Comparison of ENCODE assay signal across 22 mouse cellular contexts in genomic region chr12:113313319-113313718, GRCm38 (mm10).
DNase-seq lines count a peak whose midpoint lies in the region; ATAC-seq and TF ChIP-seq lines count a peak whose summit lies in the region.
"Had no signal": no experiment of that assay in that cellular context is flagged by ENCODE, and none has a peak within 500 bp of the region (broad histone marks: within the 10 kb centered on the region; RNA-seq: fewer than 3 reads in every experiment).

No protein-coding gene starts in this region.

- no peaks in the 10 kb centered on the region for H3K27me3 ChIP-seq in kidney, postnatal 0 days (ENCODE audit: insufficient read depth, low read length)
- no peaks in the 10 kb centered on the region for H3K27me3 ChIP-seq in limb, embryonic 13.5 days
- no peaks in the 10 kb centered on the region for H3K27me3 ChIP-seq in limb, embryonic 10.5 days (ENCODE audit: low read depth, poor library complexity, severe bottlenecking)
- no peaks in the 10 kb centered on the region for H3K27me3 ChIP-seq in embryonic facial prominence, embryonic 10.5 days (replicated peaks; ENCODE audit: low read depth, poor library complexity, severe bottlenecking)
- H3K27me3 ChIP-seq in embryonic facial prominence, embryonic 14.5 days (replicated peaks; ENCODE audit: control insufficient read depth, insufficient read depth, low read length) = no peaks in the 10 kb centered on the region
- no peaks in the 10 kb centered on the region for H3K27me3 ChIP-seq in intestine, embryonic 16.5 days (replicated peaks; ENCODE audit: control insufficient read depth, insufficient read depth, low read length)
- H3K27me3 ChIP-seq: embryonic facial prominence, embryonic 13.5 days; forebrain, embryonic 13.5 days; hindbrain, embryonic 12.5 days had no signal

- H3K4me3 ChIP-seq in kidney, postnatal 0 days (replicated peaks; ENCODE audit: low read depth, low read length) = no peak overlapping the region
- H3K4me3 ChIP-seq in limb, embryonic 13.5 days = no peak overlapping the region
- H3K4me3 ChIP-seq in limb, embryonic 10.5 days = no peak overlapping the region
- H3K4me3 ChIP-seq in embryonic facial prominence, embryonic 10.5 days = no peak overlapping the region
- H3K4me3 ChIP-seq in embryonic facial prominence, embryonic 14.5 days (ENCODE audit: low read depth, low read length) = no peak overlapping the region
- no peak overlapping the region for H3K4me3 ChIP-seq in intestine, embryonic 16.5 days (ENCODE audit: low read length)
- H3K4me3 ChIP-seq: embryonic facial prominence, embryonic 13.5 days; forebrain, embryonic 13.5 days; gastrocnemius, adult 2 months; hindbrain, embryonic 12.5 days had no signal

- no peaks in the 10 kb centered on the region for H3K36me3 ChIP-seq in kidney, postnatal 0 days (ENCODE audit: insufficient read depth, low read length)
- no peaks in the 10 kb centered on the region for H3K36me3 ChIP-seq in limb, embryonic 13.5 days
- H3K36me3 ChIP-seq in limb, embryonic 10.5 days = no peaks in the 10 kb centered on the region
- H3K36me3 ChIP-seq in embryonic facial prominence, embryonic 10.5 days (replicated peaks) = no peaks in the 10 kb centered on the region
- no peaks in the 10 kb centered on the region for H3K36me3 ChIP-seq in embryonic facial prominence, embryonic 14.5 days (ENCODE audit: control insufficient read depth, insufficient read depth, low read length)
- H3K36me3 ChIP-seq in intestine, embryonic 16.5 days (ENCODE audit: control insufficient read depth, insufficient read depth, low read length) = no peaks in the 10 kb centered on the region
- H3K36me3 ChIP-seq: embryonic facial prominence, embryonic 13.5 days; hindbrain, embryonic 12.5 days had no signal

- no peaks in the 10 kb centered on the region for H3K4me1 ChIP-seq in kidney, postnatal 0 days (replicated peaks; ENCODE audit: insufficient read depth, low read length)
- peaks cover 7% of the 10 kb centered on the region; the same call in 1 of the 2 replicates for H3K4me1 ChIP-seq in limb, embryonic 13.5 days
- no peaks in the 10 kb centered on the region for H3K4me1 ChIP-seq in limb, embryonic 10.5 days
- peaks cover 5% of the 10 kb centered on the region; the same call in 1 of the 2 replicates for H3K4me1 ChIP-seq in embryonic facial prominence, embryonic 10.5 days
- H3K4me1 ChIP-seq in embryonic facial prominence, embryonic 14.5 days (ENCODE audit: control insufficient read depth, insufficient read depth, low read length) = no peaks in the 10 kb centered on the region
- no peaks in the 10 kb centered on the region for H3K4me1 ChIP-seq in intestine, embryonic 16.5 days (ENCODE audit: control insufficient read depth, insufficient read depth, low read length)
- H3K4me1 ChIP-seq: embryonic facial prominence, embryonic 13.5 days; forebrain, embryonic 13.5 days; hindbrain, embryonic 12.5 days had no signal

- no peak overlapping the region for H3K4me2 ChIP-seq in kidney, postnatal 0 days (ENCODE audit: low read length)
- no peak overlapping the region for H3K4me2 ChIP-seq in limb, embryonic 13.5 days (replicated peaks)
- H3K4me2 ChIP-seq in embryonic facial prominence, embryonic 14.5 days (ENCODE audit: low read depth, low read length) = no peak overlapping the region
- H3K4me2 ChIP-seq in intestine, embryonic 16.5 days (ENCODE audit: low read depth, low read length) = no peak overlapping the region
- H3K4me2 ChIP-seq: embryonic facial prominence, embryonic 13.5 days; forebrain, embryonic 13.5 days; hindbrain, embryonic 12.5 days had no signal

- no peak overlapping the region for H3K9ac ChIP-seq in kidney, postnatal 0 days (ENCODE audit: low read depth, low read length)
- no peak overlapping the region for H3K9ac ChIP-seq in limb, embryonic 13.5 days
- no peak overlapping the region for H3K9ac ChIP-seq in embryonic facial prominence, embryonic 14.5 days (ENCODE audit: low read depth, low read length)
- no peak overlapping the region for H3K9ac ChIP-seq in intestine, embryonic 16.5 days (ENCODE audit: low read depth, low read length)
- H3K9ac ChIP-seq: embryonic facial prominence, embryonic 13.5 days; forebrain, embryonic 13.5 days; forebrain, postnatal 0 days; hindbrain, embryonic 12.5 days had no signal

- no peaks in the 10 kb centered on the region for H3K9me3 ChIP-seq in kidney, postnatal 0 days (replicated peaks; ENCODE audit: low read length)
- H3K9me3 ChIP-seq in limb, embryonic 13.5 days = no peaks in the 10 kb centered on the region
- H3K9me3 ChIP-seq in limb, embryonic 10.5 days (replicated peaks) = no peaks in the 10 kb centered on the region
- no peaks in the 10 kb centered on the region for H3K9me3 ChIP-seq in embryonic facial prominence, embryonic 10.5 days
- no peaks in the 10 kb centered on the region for H3K9me3 ChIP-seq in embryonic facial prominence, embryonic 14.5 days (ENCODE audit: control insufficient read depth, low read length)
- H3K9me3 ChIP-seq in intestine, embryonic 16.5 days (ENCODE audit: control insufficient read depth, low read length) = no peaks in the 10 kb centered on the region
- H3K9me3 ChIP-seq: embryonic facial prominence, embryonic 13.5 days; forebrain, embryonic 13.5 days; hindbrain, embryonic 12.5 days had no signal

- no peak for TF ChIP-seq CTCF in kidney, postnatal 0 days (IDR thresholded peaks at IDR 0.05; ENCODE audit: low read depth)

- ATAC-seq in kidney, postnatal 0 days (replicated peaks; ENCODE audit: low FRiP score, low read depth) = no peak
- peak; percentile 66; the same call in 1 of the 2 replicates for ATAC-seq in limb, embryonic 13.5 days (ENCODE audit: low FRiP score, low read depth)
- ATAC-seq in embryonic facial prominence, embryonic 14.5 days (ENCODE audit: low read depth) = no peak
- no peak for ATAC-seq in intestine, embryonic 16.5 days
- ATAC-seq: forebrain, embryonic 13.5 days; forebrain, postnatal 0 days; hindbrain, embryonic 16.5 days had no signal

- peak; percentile 32 for DNase-seq in kidney, postnatal 0 days (ENCODE audit: low spot score)
- no peak for DNase-seq in kidney, adult 9 months
- no peak for DNase-seq in limb, embryonic 10.5 days (ENCODE audit: low spot score)
- DNase-seq in embryonic facial prominence, embryonic 10.5 days (ENCODE audit: low spot score) = peak; percentile 11
- DNase-seq in embryonic facial prominence, embryonic 14.5 days (ENCODE audit: low spot score) = peak; percentile 5
- no peak for DNase-seq in T-cell, adult 2 months (ENCODE audit: low spot score)
- DNase-seq: adrenal gland, postnatal 25 days; cerebellum, adult 18-20 months; cerebellum, adult 9-11 months; cerebellum, postnatal 36 days; embryo, embryonic 11 days; forebrain, postnatal 0 days; gastrocnemius, adult 2 months; gastrocnemius, postnatal 25 days; heart, postnatal 10 days; heart, postnatal 4 days had no signal

- H3K27ac ChIP-seq in kidney, postnatal 0 days = no peak overlapping the region
- no peak overlapping the region for H3K27ac ChIP-seq in limb, embryonic 13.5 days
- H3K27ac ChIP-seq in limb, embryonic 10.5 days = no peak overlapping the region
- H3K27ac ChIP-seq in embryonic facial prominence, embryonic 10.5 days (replicated peaks) = no peak overlapping the region
- H3K27ac ChIP-seq in embryonic facial prominence, embryonic 14.5 days (replicated peaks; ENCODE audit: low read depth, low read length) = no peak overlapping the region
- H3K27ac ChIP-seq in intestine, embryonic 16.5 days (ENCODE audit: low read length) = no peak overlapping the region
- H3K27ac ChIP-seq: embryonic facial prominence, embryonic 13.5 days; forebrain, embryonic 13.5 days; gastrocnemius, adult 2 months; hindbrain, embryonic 12.5 days had no signal

- 44% methylated on average over 3 of the region's 3 CpGs for WGBS in kidney, postnatal 0 days
- WGBS in limb, embryonic 13.5 days = 45% methylated on average over 3 of the region's 3 CpGs
- 63% methylated on average over 3 of the region's 3 CpGs for WGBS in limb, embryonic 10.5 days
- 50% methylated on average over 3 of the region's 3 CpGs for WGBS in embryonic facial prominence, embryonic 10.5 days
- WGBS in embryonic facial prominence, embryonic 14.5 days = 29% methylated on average over 3 of the region's 3 CpGs
- 40% methylated on average over 3 of the region's 3 CpGs for WGBS in intestine, embryonic 16.5 days

Comparison
In these comparisons a context has a peak if more than half of its experiments do, and no peak if none do; other contexts are left out.
1. DNase-seq: peak in kidney, postnatal 0 days (single experiment), embryonic facial prominence, embryonic 10.5 days (single experiment) and embryonic facial prominence, embryonic 14.5 days (single experiment); none in kidney, adult 9 months (single experiment), limb, embryonic 10.5 days (single experiment) and T-cell, adult 2 months (single experiment).